Mouse (Mus musculus): ENCODE measurements around the gene Smurf1. TPM values are rescaled to one million over a fixed set of nuclear protein-coding genes. Genes with fewer than 3 reads are reported as not detected.

The Smurf1 gene
- polyA plus RNA-seq, 1 experiment from 2014 or later = 28.4 TPM

DNA sequence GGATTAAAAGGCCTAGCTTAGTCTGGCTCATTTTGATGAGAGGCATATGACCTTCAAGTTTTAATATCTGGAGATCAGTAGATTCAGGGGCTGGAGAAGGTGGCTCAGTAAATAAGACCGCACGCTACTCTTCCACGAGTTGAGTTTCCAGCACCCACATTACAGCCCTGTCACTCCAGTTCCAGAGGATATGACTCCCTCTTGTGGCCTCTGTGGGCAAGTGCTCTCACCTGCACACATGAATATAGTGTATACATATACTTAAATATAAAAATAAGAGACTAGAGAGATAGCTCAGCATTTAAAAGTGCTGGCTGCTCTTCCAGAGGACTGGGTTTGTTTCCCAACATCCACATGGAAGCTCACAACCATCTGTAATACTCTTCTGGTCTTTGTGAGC is 113.8 kb downstream of the Smurf1 start:
- ATAC-seq (ENCODE audit: low FRiP score) = no peak
- Histone ChIP-seq H3K36me3 (peaks cover 100% of the 10 kb centered on the region), H3K4me1 (replicated peaks) (no peaks in the 10 kb centered on the region; the same call in 1 of the 2 replicates), H3K27ac (no peak overlapping the region), H3K4me2 (no peak overlapping the region), H3K9ac (no peak overlapping the region), H3K27me3 (no peaks in the 10 kb centered on the region), H3K4me3 (no peak overlapping the region), H3K9me3 (no peaks in the 10 kb centered on the region)
- WGBS = 97% methylated on average over 3 of the region's 3 CpGs

DNA sequence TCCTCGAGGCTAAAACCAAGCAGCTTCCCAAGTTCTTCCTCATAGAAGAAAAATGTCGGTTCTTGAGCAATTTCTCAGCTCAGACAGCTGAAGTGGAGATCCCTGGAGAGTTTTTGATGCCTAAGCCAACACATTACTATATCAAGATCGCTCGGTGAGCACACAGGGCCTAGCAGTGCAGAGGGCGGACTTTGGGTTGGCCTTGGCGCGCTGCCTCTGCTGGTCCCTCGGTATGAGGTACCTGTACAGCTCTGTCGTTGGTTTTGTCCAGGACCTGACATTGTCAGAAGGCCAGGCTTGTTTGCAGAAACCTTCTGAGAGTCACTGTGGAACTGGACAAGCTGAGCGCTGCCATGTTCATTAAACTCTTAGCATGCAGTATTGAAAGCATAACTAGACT is 115.7 kb downstream of the Smurf1 start:
- H3K9me3 ChIP-seq = no peaks in the 10 kb centered on the region
- no peak overlapping the region for H3K4me3 ChIP-seq
- no peaks in the 10 kb centered on the region for H3K27me3 ChIP-seq
- H3K27ac ChIP-seq = no peak overlapping the region
- WGBS = 94% methylated on average over 10 of the region's 10 CpGs
- H3K4me2 ChIP-seq = no peak overlapping the region
- no peaks in the 10 kb centered on the region for H3K4me1 ChIP-seq (replicated peaks)
- ATAC-seq (ENCODE audit: low FRiP score) = no peak
- peaks cover 100% of the 10 kb centered on the region for H3K36me3 ChIP-seq
- no peak overlapping the region for H3K9ac ChIP-seq

DNA sequence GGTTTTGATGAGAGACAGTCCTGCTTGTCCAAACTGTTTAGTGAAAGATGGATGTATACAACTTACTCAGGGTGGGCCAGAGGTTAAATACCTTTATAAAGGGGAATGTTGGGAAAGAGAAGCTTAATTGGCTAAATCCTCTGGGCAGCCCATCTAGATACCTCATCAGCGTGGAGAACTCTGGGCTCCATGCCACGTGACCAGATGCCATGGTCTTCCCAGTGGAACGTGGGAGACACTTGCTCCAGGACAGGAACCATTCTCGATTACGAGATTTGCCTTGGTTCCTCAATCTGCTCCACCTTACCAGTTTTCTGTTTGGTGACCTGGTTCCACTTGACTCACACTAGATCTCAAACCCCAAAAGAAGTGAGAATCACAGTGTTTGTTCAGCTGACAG is 116.9 kb downstream of the Smurf1 start:
- 90% methylated on average over 5 of the region's 5 CpGs for WGBS
- no peak overlapping the region for H3K9ac ChIP-seq
- no peak for ATAC-seq (ENCODE audit: low FRiP score)

DNA sequence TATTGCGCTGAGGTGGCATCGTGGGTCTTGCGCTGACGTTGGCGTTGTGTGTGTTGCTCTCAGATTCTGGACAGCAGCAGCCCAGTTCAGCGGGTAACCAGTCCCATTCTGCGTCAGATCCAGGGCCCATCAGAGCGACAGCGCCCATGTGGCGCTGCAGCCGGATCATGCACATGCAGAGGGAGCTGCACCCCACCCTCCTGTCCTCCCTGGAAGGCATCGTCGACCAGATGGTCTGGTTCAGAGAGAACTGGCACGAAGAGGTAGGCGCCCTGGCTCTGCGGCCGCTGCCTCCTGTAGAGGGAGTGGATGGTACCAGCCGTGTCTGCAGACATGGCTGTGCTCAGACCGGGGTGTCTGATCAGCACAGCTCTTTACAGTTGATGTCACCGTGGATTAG is 120.3 kb downstream of the Smurf1 start:
- Histone ChIP-seq H3K36me3 (peaks cover 99% of the 10 kb centered on the region), H3K9me3 (no peaks in the 10 kb centered on the region), H3K27me3 (no peaks in the 10 kb centered on the region), H3K9ac (no peak overlapping the region), H3K4me3 (no peak overlapping the region), H3K4me2 (no peak overlapping the region), H3K4me1 (replicated peaks) (no peaks in the 10 kb centered on the region), H3K27ac (no peak overlapping the region)
- no peak for ATAC-seq (ENCODE audit: low FRiP score)
- 96% methylated on average over 20 of the region's 20 CpGs for WGBS

More for the DNA sequence above, 116.9 kb downstream of the Smurf1 start:
- Histone ChIP-seq H3K4me1 (replicated peaks) (no peaks in the 10 kb centered on the region), H3K4me3 (no peak overlapping the region), H3K4me2 (no peak overlapping the region), H3K27ac (no peak overlapping the region), H3K36me3 (peaks cover 100% of the 10 kb centered on the region), H3K27me3 (no peaks in the 10 kb centered on the region), H3K9me3 (no peaks in the 10 kb centered on the region)

DNA sequence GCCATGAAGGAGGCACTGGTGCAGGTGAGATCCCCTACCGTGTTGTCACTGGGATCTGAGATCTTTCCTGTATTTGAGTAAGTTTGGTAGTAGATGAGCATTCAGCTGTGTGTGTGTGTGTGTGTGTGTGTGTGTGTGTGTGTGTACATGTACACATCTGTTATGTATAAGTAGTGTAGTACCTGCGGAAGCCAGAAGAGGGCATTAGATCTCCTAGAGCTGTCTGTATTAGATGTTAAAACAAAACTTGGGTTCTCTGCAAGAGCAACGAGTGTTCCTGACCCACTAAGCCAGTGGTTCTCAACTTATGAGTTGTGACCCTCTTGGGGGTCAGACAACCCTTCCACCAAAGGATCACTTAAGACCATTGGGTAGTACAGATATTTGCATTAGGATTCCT is 129.5 kb downstream of the Smurf1 start:
- H3K4me3 ChIP-seq = no peak overlapping the region
- H3K27me3 ChIP-seq = no peaks in the 10 kb centered on the region
- H3K4me1 ChIP-seq (replicated peaks) = no peaks in the 10 kb centered on the region
- WGBS = 93% methylated on average over 3 of the region's 3 CpGs
- no peak overlapping the region for H3K27ac ChIP-seq
- no peak overlapping the region for H3K9ac ChIP-seq
- no peaks in the 10 kb centered on the region for H3K9me3 ChIP-seq
- peaks cover 100% of the 10 kb centered on the region for H3K36me3 ChIP-seq
- ATAC-seq (ENCODE audit: low FRiP score) = no peak
- H3K4me2 ChIP-seq = no peak overlapping the region

DNA sequence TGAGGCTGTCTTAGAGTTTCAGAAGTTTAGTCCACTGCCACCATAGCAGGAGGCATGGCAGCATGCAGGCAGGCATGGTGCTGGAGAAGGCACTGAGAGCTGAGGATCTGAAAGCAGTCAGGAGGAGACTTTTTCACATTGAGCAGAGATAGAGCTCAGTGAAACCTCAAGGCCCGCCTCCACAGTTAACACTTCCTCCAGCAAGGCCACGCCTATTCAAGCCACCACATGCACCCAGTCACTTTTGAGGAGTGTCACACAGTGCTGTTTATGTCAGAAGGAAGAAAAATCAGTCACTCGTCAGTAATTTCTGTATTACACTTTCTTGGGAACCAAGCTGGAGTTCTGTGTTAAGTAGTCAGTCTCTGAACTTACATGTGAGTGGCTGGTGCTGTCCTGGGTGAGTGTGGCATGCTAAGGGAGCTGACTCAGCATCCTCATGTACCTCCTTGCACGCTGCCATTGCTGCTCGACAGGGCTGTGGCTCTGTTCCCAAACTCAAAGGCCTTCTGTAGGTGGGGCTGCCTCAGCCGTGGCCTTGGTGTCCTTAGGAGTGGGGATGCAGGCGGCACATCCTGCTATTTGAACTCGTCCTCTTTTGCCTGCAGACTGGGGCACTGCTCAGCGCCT is 133.7 kb downstream of the Smurf1 start:
- ATAC-seq (ENCODE audit: low FRiP score) = no peak
- H3K9ac ChIP-seq = no peak overlapping the region
- 91% methylated on average over 9 of the region's 9 CpGs for WGBS
- H3K27ac ChIP-seq = no peak overlapping the region
- H3K9me3 ChIP-seq = no peaks in the 10 kb centered on the region
- no peaks in the 10 kb centered on the region for H3K4me1 ChIP-seq (replicated peaks)
- no peaks in the 10 kb centered on the region for H3K27me3 ChIP-seq
- H3K36me3 ChIP-seq = peaks cover 100% of the 10 kb centered on the region
- no peak overlapping the region for H3K4me2 ChIP-seq
- H3K4me3 ChIP-seq = no peak overlapping the region

DNA sequence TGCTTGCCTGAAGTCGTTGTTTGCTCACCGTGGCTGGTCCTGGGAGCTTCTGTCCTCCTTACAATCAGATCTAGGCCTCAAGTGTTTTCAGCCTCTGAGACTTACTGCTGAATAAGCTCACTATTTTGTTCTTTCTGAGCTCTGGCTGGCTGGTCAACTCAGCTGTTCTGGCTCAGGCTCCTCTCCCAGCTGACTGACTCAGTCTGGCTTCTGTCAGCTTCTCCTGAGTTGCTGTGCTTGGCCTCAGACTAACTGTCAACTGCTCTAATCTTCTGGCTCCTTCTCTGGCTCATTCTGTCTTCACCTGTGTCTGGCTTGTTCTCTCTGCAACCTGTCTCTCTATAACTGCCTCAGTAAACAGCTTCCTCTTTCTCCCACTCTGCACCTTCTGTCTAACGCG is 136.0 kb downstream of the Smurf1 start:
- 93% methylated on average over 4 of the region's 4 CpGs for WGBS
- Histone ChIP-seq H3K9ac (no peak overlapping the region), H3K4me1 (replicated peaks) (no peaks in the 10 kb centered on the region), H3K27ac (no peak overlapping the region), H3K4me2 (no peak overlapping the region), H3K4me3 (no peak overlapping the region), H3K27me3 (no peaks in the 10 kb centered on the region), H3K9me3 (no peaks in the 10 kb centered on the region), H3K36me3 (peaks cover 100% of the 10 kb centered on the region)
- ATAC-seq (ENCODE audit: low FRiP score) = no peak

DNA sequence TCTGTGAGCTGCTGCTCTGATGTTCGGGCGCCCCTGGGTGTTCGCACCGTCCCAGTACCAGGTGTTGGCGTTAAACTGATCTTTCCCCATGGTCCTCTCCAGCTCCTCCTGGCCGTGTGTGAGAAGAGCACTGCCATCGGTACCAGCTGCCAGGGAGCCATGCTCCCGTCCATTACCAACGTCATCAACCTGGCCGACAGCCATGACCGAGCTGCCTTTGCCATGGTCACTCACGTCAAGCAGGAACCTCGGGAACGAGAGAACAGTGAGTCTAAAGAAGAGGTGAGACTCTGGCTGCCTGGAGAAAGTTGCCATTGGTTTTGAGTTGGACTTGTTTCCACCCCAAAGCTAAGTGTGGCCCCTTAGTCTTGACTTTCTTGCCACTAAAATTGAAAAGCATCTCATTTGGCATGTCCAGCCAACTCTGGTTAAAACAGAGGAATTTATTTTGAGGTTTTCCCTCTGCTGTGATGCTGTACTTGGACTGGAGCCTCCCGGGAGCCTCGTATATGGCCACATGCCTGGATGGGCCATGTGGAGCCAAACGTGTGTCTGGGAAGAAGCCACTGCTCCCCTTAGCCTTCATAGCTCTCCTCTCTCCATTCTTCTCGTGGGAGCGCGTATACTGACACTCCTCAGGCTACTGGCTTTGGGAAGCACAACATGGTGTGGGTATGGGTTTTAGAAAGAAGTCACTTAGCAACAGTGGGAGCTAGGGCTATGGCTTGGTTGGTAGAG is 137.1 kb downstream of the Smurf1 start:
- no peak overlapping the region for H3K9ac ChIP-seq
- no peak overlapping the region for H3K4me3 ChIP-seq
- WGBS = 95% methylated on average over 20 of the region's 20 CpGs
- H3K4me2 ChIP-seq = no peak overlapping the region
- H3K27ac ChIP-seq = no peak overlapping the region
- H3K36me3 ChIP-seq = peaks cover 100% of the 10 kb centered on the region
- H3K9me3 ChIP-seq = no peaks in the 10 kb centered on the region
- H3K4me1 ChIP-seq (replicated peaks) = no peaks in the 10 kb centered on the region
- ATAC-seq (ENCODE audit: low FRiP score) = no peak
- no peaks in the 10 kb centered on the region for H3K27me3 ChIP-seq

Small RNAs within 50 kb of the gene (microRNA-seq; reads per million reads assigned to microRNA genes)
- not detected for gene Mir7039

Other genes with a start within 250 kb of the Smurf1 start
- 196 and 224 TPM in 2 replicates for gene Tmem130, start 204.0 kb downstream of the Smurf1 start, polyA plus RNA-seq (2015; fragmentation: Nextera tagmentation; extraction: Ambion mirVana)
- gene Trrap, start 198.1 kb downstream of the Smurf1 start, polyA plus RNA-seq (2015; fragmentation: Nextera tagmentation; extraction: Ambion mirVana) = 72.1 and 72.8 TPM in 2 replicates
- gene Gm4871, start 66.9 kb upstream of the Smurf1 start, polyA plus RNA-seq (2015; fragmentation: Nextera tagmentation; extraction: Ambion mirVana) = not detected in 2 replicates
- not detected in 2 replicates for gene 1700018F24Rik, start 77.1 kb upstream of the Smurf1 start, polyA plus RNA-seq (2015; fragmentation: Nextera tagmentation; extraction: Ambion mirVana)
- gene Arpc1a, start 118.0 kb upstream of the Smurf1 start, polyA plus RNA-seq (2015; fragmentation: Nextera tagmentation; extraction: Ambion mirVana) = 249 and 252 TPM in 2 replicates
- gene Kpna7, start 118.2 kb upstream of the Smurf1 start, polyA plus RNA-seq (2015; fragmentation: Nextera tagmentation; extraction: Ambion mirVana) = not detected in 2 replicates
- gene Arpc1b, start 148.4 kb upstream of the Smurf1 start, polyA plus RNA-seq (2015; fragmentation: Nextera tagmentation; extraction: Ambion mirVana) = 81.4 TPM in 2 replicates
- gene Pdap1, start 174.4 kb upstream of the Smurf1 start, polyA plus RNA-seq (2015; fragmentation: Nextera tagmentation; extraction: Ambion mirVana) = 136 and 140 TPM in 2 replicates
- 213 and 218 TPM in 2 replicates for gene Bud31, start 174.5 kb upstream of the Smurf1 start, polyA plus RNA-seq (2015; fragmentation: Nextera tagmentation; extraction: Ambion mirVana)
- gene Ptcd1, start 201.3 kb upstream of the Smurf1 start, polyA plus RNA-seq (2015; fragmentation: Nextera tagmentation; extraction: Ambion mirVana) = 20.9 and 22.4 TPM in 2 replicates
- gene Cpsf4, start 201.4 kb upstream of the Smurf1 start, polyA plus RNA-seq (2015; fragmentation: Nextera tagmentation; extraction: Ambion mirVana) = 52.3 and 53.4 TPM in 2 replicates
- 693 and 710 TPM in 2 replicates for gene Atp5j2, start 226.2 kb upstream of the Smurf1 start, polyA plus RNA-seq (2015; fragmentation: Nextera tagmentation; extraction: Ambion mirVana)
- 13.6 and 15.6 TPM in 2 replicates for gene Zkscan14, start 236.0 kb upstream of the Smurf1 start, polyA plus RNA-seq (2015; fragmentation: Nextera tagmentation; extraction: Ambion mirVana)
- gene Zkscan5, start 238.7 kb upstream of the Smurf1 start, polyA plus RNA-seq (2015; fragmentation: Nextera tagmentation; extraction: Ambion mirVana) = 14.8 and 17.1 TPM in 2 replicates